Mouse (Mus musculus) activated CD4-positive, CD25-positive, alpha-beta regulatory T cell, adult 9 weeks (primary cell): ENCODE measurements around the gene Dtx3l. TPM values are rescaled to one million over a fixed set of nuclear protein-coding genes. Genes with fewer than 3 reads are reported as not detected.

Experiments
- polyA plus RNA-seq: library from polyadenylated mRNA; unstranded; fragments of 100-300 nt; shearing (Covaris generic); gene quantifications from one replicate; pipeline ENCODE4 v1.2.1, GENCODE M21; 2017

Dtx3l gene
- 110 TPM for polyA plus RNA-seq

GRCm38 (mm10) chr16:35938211-35939151 lies at the start of gene Dtx3l, which contains the start of gene Parp9:
Dtx3l (minus strand) TSS chr16:35939151.
Parp9 (plus strand) TSS chr16:35938470.

GRCm38 (mm10) chr16:35978450-35978849 lies 39.5 kb upstream of the Dtx3l start, which contains the start of gene Kpna1:
Kpna1 (plus strand) TSS chr16:35978750.

Other genes with a start within 250 kb of the Dtx3l start
- gene Dirc2, start 169.8 kb downstream of the Dtx3l start, polyA plus RNA-seq, result 1.5 TPM
- gene Hspbap1, start 168.8 kb downstream of the Dtx3l start, polyA plus RNA-seq, result 32.1 TPM
- gene Parp14, start 67.6 kb downstream of the Dtx3l start, polyA plus RNA-seq, result 130 TPM
- 118 TPM for gene Parp9, start 681 bp downstream of the Dtx3l start, polyA plus RNA-seq
- 71.8 TPM for gene Kpna1, start 39.6 kb upstream of the Dtx3l start, polyA plus RNA-seq
- 5.0 TPM for gene Wdr5b, start 102.0 kb upstream of the Dtx3l start, polyA plus RNA-seq
- gene Fam162a, start 132.4 kb upstream of the Dtx3l start, polyA plus RNA-seq, result 127 TPM
- gene Ccdc58, start 132.5 kb upstream of the Dtx3l start, polyA plus RNA-seq, result 43.7 TPM
- gene Csta1, start 192.1 kb upstream of the Dtx3l start, polyA plus RNA-seq, result not detected
- not detected for gene Stfa2l1, start 217.7 kb upstream of the Dtx3l start, polyA plus RNA-seq
- not detected for gene Gm5483, start 245.1 kb upstream of the Dtx3l start, polyA plus RNA-seq